Mouse (Mus musculus) megakaryocyte progenitor cell, adult 5-6 weeks (primary cell): ENCODE data around the gene Rnf115. TPM values are rescaled to one million over a fixed set of nuclear protein-coding genes. Genes with fewer than 3 reads are reported as not detected.

Experiments used
- ATAC-seq: replicated peaks from 2 replicates; pipeline ENCODE4 v1.8.0; 2016; ENCODE audit warnings: mild to moderate bottlenecking, moderate TSS enrichment, inconsistent platforms; ENCODE audit not compliant: poor library complexity
- total RNA-seq, 2 experiments: library from RNA; stranded (forward) in 1 of 2; stranded (reverse) in 1 of 2; fragments of 157-497, 149-512 nt in 1 of 2; fragments of 200-1000 nt in 1 of 2; gene quantifications; 2 replicates each; pipeline versions ENCODE4 v1.2.3 to v1.2.4; 2015 to 2017

Rnf115 gene
- total RNA-seq, 2 experiments from 2014 or later, result 71.4 to 81.6 TPM

- ATAC-seq, result no peak
Measured at GRCm38 (mm10) chr3:96829856-96830255, 102.4 kb downstream of the Rnf115 start.

GRCm38 (mm10) chr3:96832930-96833329 lies 105.5 kb downstream of the Rnf115 start:
- ATAC-seq, result no peak

GRCm38 (mm10) chr3:96834587-96835348 lies 107.3 kb downstream of the Rnf115 start:
- ATAC-seq, result no peak

GRCm38 (mm10) chr3:96836414-96836813 lies 109.0 kb downstream of the Rnf115 start:
- ATAC-seq, result no peak

GRCm38 (mm10) chr3:96838996-96839645 lies 111.7 kb downstream of the Rnf115 start:
- ATAC-seq, result no peak

Other genes starting within 250 kb of the Rnf115 start
- not detected in 2 replicates for gene Hfe2, start 202.5 kb upstream of the Rnf115 start, total RNA-seq (2015)
- not detected in 2 replicates for gene Hfe2, start 202.5 kb upstream of the Rnf115 start, total RNA-seq (2017)
- 103 and 139 TPM in 2 replicates for gene Txnip, start 169.7 kb upstream of the Rnf115 start, total RNA-seq (2015)
- gene Txnip, start 169.7 kb upstream of the Rnf115 start, total RNA-seq (2017), result 94.6 and 128 TPM in 2 replicates
- not detected in 2 replicates for gene Gm16253, start 150.7 kb upstream of the Rnf115 start, total RNA-seq (2015)
- not detected in 2 replicates for gene Gm16253, start 150.7 kb upstream of the Rnf115 start, total RNA-seq (2017)
- 27.0 and 30.4 TPM in 2 replicates for gene Polr3gl, start 133.5 kb upstream of the Rnf115 start, total RNA-seq (2015)
- 50.7 and 59.5 TPM in 2 replicates for gene Polr3gl, start 133.5 kb upstream of the Rnf115 start, total RNA-seq (2017)
- not detected in 2 replicates for gene Ankrd34a, start 131.0 kb upstream of the Rnf115 start, total RNA-seq (2015)
- gene Ankrd34a, start 131.0 kb upstream of the Rnf115 start, total RNA-seq (2017), result not detected in 2 replicates
- gene Lix1l, start 126.5 kb upstream of the Rnf115 start, total RNA-seq (2015), result 0.89 and 3.0 TPM in 2 replicates
- 0.83 and 2.3 TPM in 2 replicates for gene Lix1l, start 126.5 kb upstream of the Rnf115 start, total RNA-seq (2017)
- gene Rbm8a, start 97.7 kb upstream of the Rnf115 start, total RNA-seq (2015), result 116 and 119 TPM in 2 replicates
- gene Rbm8a, start 97.7 kb upstream of the Rnf115 start, total RNA-seq (2017), result 58.2 and 64.5 TPM in 2 replicates
- gene Pex11b, start 92.3 kb upstream of the Rnf115 start, total RNA-seq (2015), result 26.4 and 30.8 TPM in 2 replicates
- 17.5 and 18.9 TPM in 2 replicates for gene Pex11b, start 92.3 kb upstream of the Rnf115 start, total RNA-seq (2017)
- 0.10 TPM in 1 of 2 replicates, not detected in the other for gene Gm42957, start 92.2 kb upstream of the Rnf115 start, total RNA-seq (2015)
- not detected in 2 replicates for gene Gm42957, start 92.2 kb upstream of the Rnf115 start, total RNA-seq (2017)
- gene Itga10, start 82.1 kb upstream of the Rnf115 start, total RNA-seq (2015), result 0.79 and 1.2 TPM in 2 replicates
- gene Itga10, start 82.1 kb upstream of the Rnf115 start, total RNA-seq (2017), result 0.07 TPM in 1 of 2 replicates, not detected in the other
- gene Ankrd35, start 57.5 kb upstream of the Rnf115 start, total RNA-seq (2015), result not detected in 2 replicates
- gene Ankrd35, start 57.5 kb upstream of the Rnf115 start, total RNA-seq (2017), result not detected in 2 replicates
- 4.0 and 8.1 TPM in 2 replicates for gene Pias3, start 31.3 kb upstream of the Rnf115 start, total RNA-seq (2015)
- gene Pias3, start 31.3 kb upstream of the Rnf115 start, total RNA-seq (2017), result 2.6 and 6.7 TPM in 2 replicates
- 0.59 TPM in 1 of 2 replicates, not detected in the other for gene Nudt17, start 19.1 kb upstream of the Rnf115 start, total RNA-seq (2015)
- gene Nudt17, start 19.1 kb upstream of the Rnf115 start, total RNA-seq (2017), result not detected in 2 replicates
- gene Polr3c, start within 50 bp of the Rnf115 start, total RNA-seq (2015), result 31.2 and 35.2 TPM in 2 replicates
- gene Polr3c, start within 50 bp of the Rnf115 start, total RNA-seq (2017), result 19.8 and 27.7 TPM in 2 replicates
- gene Pdzk1, start 101.6 kb downstream of the Rnf115 start, total RNA-seq (2015), result not detected in 2 replicates
- gene Pdzk1, start 101.6 kb downstream of the Rnf115 start, total RNA-seq (2017), result not detected in 2 replicates
- 0.98 and 2.1 TPM in 2 replicates for gene Cd160, start 101.7 kb downstream of the Rnf115 start, total RNA-seq (2015)
- gene Cd160, start 101.7 kb downstream of the Rnf115 start, total RNA-seq (2017), result 0.57 TPM in 1 of 2 replicates, not detected in the other
- 0.17 TPM in 1 of 2 replicates, not detected in the other for gene Gja5, start 177.0 kb downstream of the Rnf115 start, total RNA-seq (2015)
- not detected in 2 replicates for gene Gja5, start 177.0 kb downstream of the Rnf115 start, total RNA-seq (2017)
- 17.4 and 29.7 TPM in 2 replicates for gene Gpr89, start 177.7 kb downstream of the Rnf115 start, total RNA-seq (2015)
- 20.0 and 32.5 TPM in 2 replicates for gene Gpr89, start 177.7 kb downstream of the Rnf115 start, total RNA-seq (2017)
- not detected in 2 replicates for gene Gja8, start 198.4 kb downstream of the Rnf115 start, total RNA-seq (2015)
- gene Gja8, start 198.4 kb downstream of the Rnf115 start, total RNA-seq (2017), result not detected in 2 replicates